Mouse (Mus musculus) ovary, postnatal 36 days (tissue): ENCODE results near the gene Map1a.

ENCODE experiments used
- DNase-seq: peaks from one replicate; pipeline ENCODE4 v3.0.0; 2022; ENCODE audit warnings: low spot score, mixed read lengths

Map1a gene

DNA sequence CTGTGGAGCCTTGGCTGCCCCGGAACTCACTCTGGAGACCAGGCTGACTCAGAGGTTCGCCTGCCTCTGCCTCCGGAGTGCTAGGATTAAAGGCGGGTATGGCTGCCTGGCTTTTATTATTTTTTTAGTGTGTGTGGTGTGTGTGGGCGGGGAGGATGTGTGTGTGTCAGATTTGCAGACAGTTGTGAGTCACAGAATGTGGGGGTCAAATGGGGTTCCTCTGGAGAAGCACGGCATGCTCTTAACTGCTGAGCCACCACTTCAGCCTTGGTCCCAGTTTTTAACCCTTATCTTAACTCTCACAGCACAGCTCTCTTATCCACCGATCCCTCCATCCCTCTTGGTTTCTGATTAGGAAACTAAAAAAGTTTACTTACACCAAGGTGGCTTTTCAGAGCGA lies 26.9 kb downstream of the Map1a start:
- no peak for DNase-seq

GRCm38 (mm10) chr2:121323041-121323440 lies 33.6 kb downstream of the Map1a start:
- DNase-seq: no peak

GRCm38 (mm10) chr2:121323693-121324470 lies 34.5 kb downstream of the Map1a start:
- DNase-seq: no peak

GRCm38 (mm10) chr2:121329492-121329891 lies 40.1 kb downstream of the Map1a start:
- no peak for DNase-seq

- DNase-seq: no peak
Observed at GRCm38 (mm10) chr2:121339057-121339456, 49.7 kb downstream of the Map1a start.

DNA sequence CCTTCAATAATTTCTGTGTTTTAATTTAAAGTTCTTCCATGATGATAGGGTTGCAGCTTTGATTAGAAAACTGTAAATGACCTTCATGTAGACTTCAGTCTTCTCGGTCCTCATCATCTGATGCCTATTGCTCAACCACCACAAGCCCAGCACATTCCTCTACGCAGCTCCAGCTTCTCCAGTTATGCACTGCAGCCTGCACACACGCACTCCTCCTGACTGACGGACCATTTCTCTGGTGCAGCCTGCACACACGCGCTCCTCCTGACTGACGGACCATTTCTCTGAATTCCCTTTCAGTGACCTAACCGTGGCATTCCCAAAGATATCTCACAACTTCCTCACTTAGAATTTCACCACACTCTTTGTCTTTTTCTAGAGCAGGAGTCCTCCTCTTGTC lies 63.8 kb downstream of the Map1a start:
- DNase-seq: no peak

GRCm38 (mm10) chr2:121354378-121354777 lies 65.0 kb downstream of the Map1a start:
- no peak for DNase-seq

DNA sequence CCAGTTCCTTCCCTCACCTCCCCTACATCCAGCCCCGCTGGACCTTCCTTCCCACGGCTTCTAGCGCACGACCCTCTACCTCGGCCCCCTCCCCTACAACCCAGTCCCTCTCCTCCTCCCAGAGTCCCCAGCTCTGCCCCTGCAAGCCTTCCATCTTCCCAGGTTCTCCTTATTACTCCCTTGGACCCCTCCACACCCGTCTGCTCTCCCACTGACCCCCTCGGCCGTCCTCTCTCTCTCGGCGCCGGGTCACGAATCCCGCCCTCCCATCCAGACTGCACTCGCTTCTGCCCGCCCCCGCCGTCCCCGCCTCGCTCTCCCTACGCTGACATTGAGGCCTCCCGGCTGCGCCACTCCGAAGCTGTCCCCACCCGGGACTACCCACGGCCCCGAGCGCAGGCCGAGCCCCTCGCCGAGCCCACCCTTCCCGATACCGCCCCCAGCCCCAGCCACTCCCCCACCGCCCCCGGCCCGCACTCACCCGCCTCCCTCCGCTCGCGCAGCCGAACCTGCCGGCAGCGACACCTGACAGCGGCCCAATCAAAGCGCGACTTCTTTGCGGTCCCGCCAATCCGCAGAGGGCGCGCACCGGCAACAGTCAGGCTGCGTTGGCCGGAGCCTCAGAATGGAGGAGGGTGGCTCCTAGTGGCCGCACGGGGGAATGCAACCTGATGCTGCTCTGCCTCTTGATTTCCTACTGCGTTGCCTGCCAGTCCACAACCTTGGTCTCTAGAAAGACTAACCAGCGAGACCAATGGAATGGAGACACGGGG lies 65.6 kb downstream of the Map1a start, which contains the start of gene Ppip5k1:
Gene Ppip5k1 (minus strand): TSS at position 577 of the 773 bp plus-strand sequence.
- peak; percentile 96 for DNase-seq

- no peak for DNase-seq
Observed at GRCm38 (mm10) chr2:121357494-121357893, 68.1 kb downstream of the Map1a start, which contains the start of gene Ckmt1. Ckmt1 (plus strand) TSS chr2:121357714.

DNA sequence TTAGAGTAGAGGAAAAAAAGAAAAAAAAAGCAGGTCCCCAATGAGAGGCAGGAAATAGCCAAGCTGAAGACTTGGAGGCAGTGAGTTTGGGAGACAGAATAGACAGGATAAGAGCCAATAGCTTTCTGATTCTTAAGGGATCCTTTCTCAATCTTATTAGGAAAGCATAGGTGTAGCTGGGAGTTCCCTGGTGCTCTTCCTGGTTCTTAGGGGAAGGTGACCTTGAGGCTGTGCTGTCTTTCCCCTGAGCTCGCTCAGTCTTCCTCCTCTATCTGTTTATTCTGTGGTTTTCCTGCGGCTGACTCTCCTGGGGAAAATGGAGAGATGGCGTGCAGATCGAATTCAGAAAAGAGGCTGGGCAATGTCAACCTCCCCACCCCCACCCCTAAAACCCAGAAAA lies 68.6 kb downstream of the Map1a start:
- DNase-seq: no peak

GRCm38 (mm10) chr2:121358381-121358780 lies 69.0 kb downstream of the Map1a start:
- DNase-seq: peak; percentile 58

GRCm38 (mm10) chr2:121359461-121359860 lies 70.1 kb downstream of the Map1a start:
- DNase-seq: no peak
